Mouse (Mus musculus) erythroblast, embryonic 14.5 days (primary cell): Measurements from ENCODE around the gene Abca4.

Source experiments
- GATA1 ChIP-seq: IDR thresholded peaks from 2 replicates; pipeline ENCODE4 v1.6.1; 2012; ENCODE audit warnings: low read length, inconsistent platforms, mixed read lengths
- TAL1 ChIP-seq: IDR thresholded peaks from 3 replicates; pipeline ENCODE4 v1.6.1; 2012; ENCODE audit warnings: low read length, inconsistent platforms, mixed read lengths

- TF ChIP-seq GATA1 (no peak), TAL1 (no peak)
These were observed 31.8 kb upstream of the Abca4 start for GRCm38 (mm10) chr3:122012464-122012863.
